Mouse (Mus musculus): ENCODE results near the gene Phf23. TPM values are rescaled to one million over a fixed set of nuclear protein-coding genes. Genes with fewer than 3 reads are reported as not detected.

Gene Phf23
- total RNA-seq, 2 experiments from 2014 or later = 41.4 to 46.9 TPM

DNA sequence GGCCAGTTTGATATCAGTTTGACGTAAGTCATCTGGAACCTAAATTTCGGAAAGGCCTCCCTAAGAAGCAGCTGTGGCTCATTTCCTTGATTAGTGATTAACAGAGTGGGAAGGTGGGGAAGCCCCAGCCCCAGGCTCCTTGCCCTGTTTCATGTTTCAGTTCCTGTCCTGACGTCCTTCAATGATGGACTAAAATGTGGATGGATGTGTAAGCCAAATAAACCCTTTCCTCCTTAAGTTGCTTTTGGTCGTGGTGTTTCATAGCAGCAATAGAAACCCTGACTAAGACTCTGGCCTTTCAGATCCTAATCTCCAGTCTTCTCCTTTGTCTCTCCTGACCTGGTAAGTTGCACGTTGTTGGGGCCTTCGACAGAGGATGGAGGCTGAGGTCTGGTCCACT, 25.4 kb upstream of the Phf23 start:
- no peak for DNase-seq (ENCODE audit: extremely low spot score in 1 of 2, low spot score in 1 of 2)

DNA sequence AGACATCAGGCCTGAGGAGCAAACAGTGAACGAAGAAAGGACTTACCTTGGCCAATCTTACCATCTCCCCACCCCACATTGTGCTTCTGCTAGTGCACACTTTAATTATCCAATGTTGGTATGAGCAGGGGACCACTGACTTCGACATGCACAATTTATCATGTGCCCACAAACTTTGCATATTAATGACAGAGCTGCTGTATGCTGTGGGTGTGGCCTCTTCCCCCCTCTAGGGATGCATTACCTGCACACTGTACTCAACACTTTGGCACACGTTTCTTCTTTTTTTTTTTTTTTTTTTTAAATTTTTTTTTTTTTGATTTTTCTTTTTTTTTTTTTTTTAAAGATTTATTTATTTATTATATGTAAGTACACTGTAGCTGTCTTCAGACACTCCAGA, 24.8 kb upstream of the Phf23 start:
- DNase-seq (ENCODE audit: extremely low spot score in 1 of 2, low spot score in 1 of 2) = no peak

DNA sequence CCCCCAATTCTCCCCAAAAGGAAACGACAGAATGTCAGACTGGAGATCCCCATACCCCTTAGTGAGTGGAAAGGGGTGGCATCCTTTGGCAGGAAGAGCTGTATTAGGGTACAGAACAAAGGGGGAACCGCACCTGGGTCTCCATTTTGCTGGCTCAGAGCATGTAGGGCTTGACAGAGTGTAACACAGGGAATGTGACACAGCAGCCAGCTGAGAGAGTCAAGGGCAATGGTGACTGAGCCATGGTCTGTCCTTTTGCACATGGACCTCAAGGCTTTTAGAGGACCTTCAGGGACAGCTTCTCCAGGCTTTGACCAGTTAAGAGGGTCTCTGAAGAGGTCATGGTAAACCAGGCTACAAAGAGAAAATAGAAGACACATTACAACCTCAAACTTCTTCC, 20.7 kb upstream of the Phf23 start:
- no peak for DNase-seq (ENCODE audit: extremely low spot score in 1 of 2, low spot score in 1 of 2)

DNA sequence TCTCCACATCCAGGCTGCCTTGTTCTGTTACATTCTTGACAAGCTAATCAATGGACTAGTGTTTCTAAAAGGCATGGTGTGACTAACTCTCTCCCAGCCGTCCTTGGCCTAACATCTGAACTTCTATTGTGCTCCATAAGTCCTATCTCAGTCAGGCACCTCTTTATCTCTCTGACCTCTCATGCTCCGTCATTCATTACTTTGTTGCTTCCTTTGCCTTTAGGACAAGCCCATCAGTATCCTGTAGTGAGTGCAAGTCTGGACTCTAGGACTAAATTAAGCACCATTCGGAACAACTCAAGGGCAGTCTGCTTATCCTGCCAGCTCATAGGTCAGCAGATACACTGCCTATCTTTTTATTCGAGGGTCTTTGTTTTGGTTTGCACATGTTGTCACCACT, 19.3 kb upstream of the Phf23 start:
- no peak for DNase-seq (ENCODE audit: extremely low spot score in 1 of 2, low spot score in 1 of 2)

DNA sequence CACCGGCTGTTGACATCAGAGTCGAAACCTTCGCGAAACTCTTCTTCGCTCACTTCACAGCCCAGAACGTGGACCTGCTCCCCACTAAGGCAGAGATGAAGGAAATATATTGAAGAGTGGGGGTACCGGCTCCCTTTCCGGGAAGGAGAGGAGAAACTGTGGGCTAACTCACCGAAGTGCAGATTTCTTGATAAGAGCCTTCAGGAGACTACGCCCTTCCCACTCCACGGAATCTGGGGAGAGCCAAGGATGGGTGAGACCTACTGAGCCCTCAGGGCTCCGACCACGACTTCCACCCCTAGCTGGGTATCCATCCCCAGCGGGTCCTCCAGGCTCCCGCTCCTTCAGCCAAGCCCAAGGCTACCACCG, 15.8 kb upstream of the Phf23 start:
- no peak for DNase-seq (ENCODE audit: extremely low spot score in 1 of 2, low spot score in 1 of 2)

DNA sequence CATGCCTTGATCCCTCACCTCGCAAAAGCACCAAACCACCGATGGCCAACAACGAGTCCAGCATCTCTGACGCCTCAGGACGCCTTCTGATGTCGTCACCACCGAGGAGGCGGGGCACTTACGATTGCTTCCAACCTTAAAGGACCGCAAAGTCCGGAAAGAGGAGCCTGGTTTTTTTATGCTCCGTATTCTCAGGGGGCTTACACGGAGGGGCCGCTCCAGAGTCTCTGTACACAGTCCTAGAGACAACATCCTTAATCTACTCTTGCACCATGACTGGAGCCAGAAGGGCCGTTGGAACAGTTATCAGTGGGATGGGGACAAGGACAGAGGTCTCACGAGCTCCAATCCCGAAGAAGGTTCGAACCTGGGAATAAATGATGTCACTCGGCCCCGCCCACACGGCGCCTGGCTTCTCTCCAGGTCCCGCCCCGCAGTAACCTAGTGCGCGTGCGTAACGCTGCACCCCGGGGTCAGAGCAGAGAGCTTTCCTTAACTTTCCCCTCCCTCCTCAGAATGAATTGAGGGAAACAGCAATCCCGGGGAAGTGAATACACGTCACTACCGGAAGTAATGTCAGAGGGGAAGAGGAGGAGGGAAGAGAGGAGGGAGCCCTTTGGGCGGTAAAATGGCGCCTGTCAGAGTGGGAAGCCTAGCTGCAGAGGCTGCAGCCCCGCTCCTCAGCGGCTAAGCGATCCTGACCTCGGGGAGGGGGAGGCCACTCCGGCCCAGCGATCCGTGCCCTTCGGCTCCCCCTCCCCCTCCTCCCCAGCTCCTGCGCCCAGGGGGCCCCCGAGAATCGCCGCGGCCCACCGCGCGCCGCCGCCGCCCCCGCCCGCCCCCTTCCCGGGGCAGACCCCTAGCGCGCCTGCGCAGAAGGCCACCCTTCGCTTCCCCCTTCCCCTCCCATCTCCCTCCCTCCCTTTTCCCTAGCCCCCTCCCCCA, 15.1 kb upstream of the Phf23 start:
- DNase-seq (ENCODE audit: extremely low spot score in 1 of 2, low spot score in 1 of 2) = peak; percentile 98 to 100

DNA sequence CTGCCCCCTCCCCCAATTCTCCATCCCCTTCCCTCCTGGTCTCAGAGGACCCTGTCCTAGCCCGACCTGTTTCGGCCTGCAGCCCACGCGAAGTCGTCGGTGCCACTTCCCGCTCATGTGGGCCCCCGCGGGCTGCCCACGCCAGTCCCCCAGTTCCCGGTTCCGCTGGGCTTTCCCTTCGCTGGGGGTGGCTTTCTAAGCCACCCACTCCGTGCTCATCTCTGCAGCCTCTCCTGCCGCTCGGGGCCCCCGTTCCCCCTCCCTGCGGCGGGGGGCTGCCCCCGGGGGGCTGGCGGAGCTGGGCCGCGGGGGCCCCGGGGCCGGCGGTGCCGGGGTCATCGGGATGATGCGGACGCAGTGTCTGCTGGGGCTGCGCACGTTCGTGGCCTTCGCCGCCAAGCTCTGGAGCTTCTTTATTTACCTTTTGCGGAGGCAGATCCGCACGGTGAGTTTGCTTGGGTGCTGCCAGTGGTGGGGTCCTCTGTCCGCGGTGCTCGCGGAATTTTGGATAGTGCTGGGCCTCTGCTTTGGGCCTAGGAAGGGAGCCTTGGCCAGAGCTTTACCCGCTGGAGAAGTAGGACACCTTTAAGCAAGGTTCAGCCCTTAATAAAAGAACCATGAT, 14.3 kb upstream of the Phf23 start, which contains the start of gene Ctdnep1:
Ctdnep1 (plus strand) TSS at position 16 of the 622 bp plus-strand sequence.
- peak in 1 of 2 experiments; percentile 56 for DNase-seq (ENCODE audit: extremely low spot score in 1 of 2, low spot score in 1 of 2)

DNA sequence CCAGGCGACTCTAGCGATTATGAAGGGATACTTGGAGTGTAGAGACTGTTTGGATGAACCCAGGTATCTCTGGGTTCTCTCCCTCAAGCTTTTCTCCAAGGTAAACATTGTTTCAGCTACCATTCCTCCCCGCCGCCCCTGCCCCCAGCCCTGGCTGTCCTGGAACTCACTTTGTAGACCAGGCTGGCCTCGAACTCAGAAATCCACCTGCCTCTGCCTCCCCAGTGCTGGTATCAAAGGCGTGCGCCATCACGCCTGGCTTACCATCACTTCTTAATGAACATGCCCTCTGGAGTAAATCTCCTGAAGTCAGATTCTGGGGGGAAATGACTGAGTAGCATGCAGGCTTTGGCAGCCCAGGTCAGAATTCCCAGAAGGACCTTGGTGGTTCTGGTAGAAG, 13.4 kb upstream of the Phf23 start, which contains the start of gene Elp5:
Elp5 (minus strand) TSS at position 293 of the 400 bp plus-strand sequence.
- no peak for DNase-seq (ENCODE audit: extremely low spot score in 1 of 2, low spot score in 1 of 2)

DNA sequence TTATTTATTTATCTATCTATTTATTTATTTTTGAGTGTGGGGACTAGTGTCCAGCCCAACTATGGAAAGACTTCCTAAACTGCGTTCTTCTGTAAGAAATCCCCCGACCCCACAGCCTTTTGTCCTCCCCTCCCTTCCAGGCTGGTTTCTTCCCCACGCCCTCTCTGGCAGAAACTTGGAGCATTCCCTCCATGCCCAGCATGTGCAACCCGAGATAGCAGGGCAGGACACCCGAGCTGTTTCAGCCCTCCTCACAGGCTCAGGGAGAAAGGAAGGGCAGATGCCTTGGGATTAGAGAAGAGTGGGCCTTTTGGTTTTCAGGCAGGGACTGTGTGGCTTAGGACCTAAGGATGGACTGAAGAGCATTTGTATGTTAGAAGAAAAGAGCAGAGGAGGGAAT, 12.7 kb upstream of the Phf23 start:
- DNase-seq (ENCODE audit: extremely low spot score in 1 of 2, low spot score in 1 of 2) = no peak

DNA sequence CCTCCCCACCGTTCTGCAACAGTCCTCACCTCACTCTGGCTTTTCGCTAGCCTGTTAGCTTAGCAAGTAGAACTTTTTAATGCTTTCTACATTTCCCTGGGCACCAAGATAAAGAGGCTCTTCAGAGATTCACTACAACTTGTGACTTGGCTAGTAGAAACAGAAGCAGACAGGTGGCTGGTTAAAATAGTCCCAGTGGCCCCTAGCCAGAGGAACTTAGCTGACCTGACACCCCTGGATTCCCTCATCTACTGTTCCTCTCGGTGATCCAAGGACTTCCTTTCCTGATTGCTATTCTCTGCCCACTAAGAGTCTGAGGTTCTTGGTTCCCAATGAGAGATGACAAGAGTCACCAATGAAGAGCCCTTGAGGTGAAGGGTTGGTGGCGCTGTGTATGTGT, 12.2 kb upstream of the Phf23 start:
- no peak for DNase-seq (ENCODE audit: extremely low spot score in 1 of 2, low spot score in 1 of 2)

DNA sequence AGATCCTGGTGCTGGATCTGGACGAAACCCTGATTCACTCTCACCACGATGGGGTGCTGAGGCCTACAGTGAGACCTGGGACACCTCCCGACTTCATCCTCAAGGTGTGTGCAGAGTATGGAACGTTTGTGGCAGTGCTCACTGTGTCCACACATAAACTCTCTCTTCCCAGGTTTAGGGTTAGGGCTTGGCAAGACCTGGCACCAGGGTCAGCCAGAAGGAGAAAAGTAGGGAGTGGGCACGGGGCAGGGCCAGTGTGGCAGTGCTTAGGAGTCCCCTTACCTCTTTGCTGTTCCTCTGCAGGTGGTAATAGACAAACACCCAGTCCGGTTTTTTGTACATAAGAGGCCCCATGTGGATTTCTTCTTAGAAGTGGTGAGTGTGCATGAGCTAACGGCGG, 11.1 kb upstream of the Phf23 start:
- DNase-seq (ENCODE audit: extremely low spot score in 1 of 2, low spot score in 1 of 2) = no peak

DNA sequence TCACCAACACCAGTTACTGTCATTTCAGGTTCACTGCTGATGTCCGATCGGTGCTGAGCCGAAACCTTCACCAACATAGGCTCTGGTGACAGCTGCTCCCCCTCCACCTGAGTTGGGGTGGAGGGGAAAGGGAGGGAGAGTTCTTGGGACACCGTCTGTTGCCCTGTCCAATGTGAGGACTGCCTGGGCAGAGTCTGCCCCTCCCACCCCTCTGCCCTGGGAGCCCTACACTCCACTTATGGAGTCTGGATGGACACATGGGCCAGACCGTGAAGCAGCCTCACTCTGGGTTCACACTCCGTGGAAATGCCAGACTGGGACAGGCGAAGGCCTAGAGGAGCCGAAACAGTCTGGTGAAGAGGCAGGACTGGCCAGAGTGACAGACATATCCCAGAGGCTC, 5.6 kb upstream of the Phf23 start:
- no peak for DNase-seq (ENCODE audit: extremely low spot score in 1 of 2, low spot score in 1 of 2)

DNA sequence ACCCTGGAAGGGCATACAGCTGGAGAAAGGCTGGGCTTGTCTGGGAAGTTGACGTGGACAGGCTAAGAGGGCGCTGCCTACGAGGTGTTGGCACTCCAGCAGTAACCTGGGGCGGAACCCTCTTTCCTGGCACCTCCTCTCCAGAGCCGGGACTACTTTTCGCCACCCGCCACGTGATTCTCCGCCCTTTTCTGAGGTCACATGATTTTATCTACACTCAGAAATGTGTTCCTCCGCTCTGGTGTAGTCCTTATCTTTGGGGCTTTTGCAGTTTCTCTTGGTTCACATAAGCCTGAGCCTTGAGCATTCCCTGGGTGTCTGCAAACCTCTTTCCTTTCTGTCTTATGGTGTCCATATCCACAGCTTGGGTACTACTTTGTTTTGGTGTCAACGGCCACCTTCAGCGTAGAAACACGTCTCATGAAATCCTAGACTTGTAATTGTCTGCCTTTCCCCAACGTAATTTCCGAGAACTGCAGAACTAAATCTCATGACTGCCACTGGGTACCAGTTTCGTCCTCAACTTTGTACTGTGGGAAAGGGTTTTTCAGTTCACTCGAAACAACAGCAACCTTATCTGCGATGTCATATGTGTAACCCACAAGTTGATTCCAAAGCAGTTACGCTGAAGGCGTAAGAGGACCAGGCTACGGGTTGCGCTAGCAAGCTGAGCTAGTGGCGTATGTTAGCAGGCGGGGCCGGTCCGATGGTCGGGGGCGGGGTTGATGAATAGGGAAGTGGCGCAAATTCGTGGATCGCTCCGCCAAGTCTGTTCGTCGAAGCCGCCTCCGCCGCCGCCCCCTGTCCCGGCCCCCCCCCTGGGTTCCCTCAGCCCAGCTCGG, 4.5 kb upstream of the Phf23 start, which contains the start of gene Gabarap:
Gabarap (plus strand) TSS at position 294 of the 842 bp plus-strand sequence.
- peak; percentile 93 to 94 for DNase-seq (ENCODE audit: extremely low spot score in 1 of 2, low spot score in 1 of 2)

DNA sequence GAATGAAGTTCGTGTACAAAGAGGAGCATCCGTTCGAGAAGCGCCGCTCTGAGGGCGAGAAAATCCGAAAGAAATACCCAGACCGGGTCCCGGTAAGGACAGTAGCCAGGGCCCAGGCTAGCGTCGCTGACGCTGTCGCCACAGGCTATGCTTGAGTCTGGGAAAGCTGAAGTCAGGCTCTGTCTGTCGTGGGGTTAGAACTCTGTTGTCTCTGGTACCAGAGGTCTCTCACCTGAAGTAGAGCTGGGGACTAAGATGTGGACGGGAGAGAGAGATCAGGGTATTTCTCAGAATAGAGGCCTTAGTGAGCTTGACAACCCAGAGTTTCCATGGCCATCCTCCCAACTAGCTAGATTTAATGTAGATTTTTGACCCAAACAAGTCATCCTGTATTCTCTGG, 3.9 kb upstream of the Phf23 start:
- DNase-seq (ENCODE audit: extremely low spot score in 1 of 2, low spot score in 1 of 2) = no peak

DNA sequence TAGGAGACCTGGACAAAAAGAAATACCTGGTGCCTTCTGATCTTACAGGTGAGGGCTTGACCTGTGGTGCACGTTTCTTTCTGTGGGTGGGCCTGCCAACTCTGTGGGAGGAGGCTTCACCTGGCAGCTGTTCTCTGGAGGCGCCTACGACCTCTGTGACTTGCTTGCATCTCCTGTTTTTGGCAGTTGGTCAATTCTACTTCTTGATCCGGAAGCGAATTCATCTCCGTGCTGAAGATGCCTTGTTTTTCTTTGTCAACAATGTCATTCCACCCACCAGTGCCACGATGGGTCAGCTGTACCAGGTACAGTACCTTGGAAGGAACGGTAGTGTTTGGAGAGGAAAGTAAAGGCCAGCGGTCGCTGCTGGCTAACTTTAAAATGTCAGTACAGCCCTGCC, 3.2 kb upstream of the Phf23 start:
- DNase-seq (ENCODE audit: extremely low spot score in 1 of 2, low spot score in 1 of 2) = no peak

DNA sequence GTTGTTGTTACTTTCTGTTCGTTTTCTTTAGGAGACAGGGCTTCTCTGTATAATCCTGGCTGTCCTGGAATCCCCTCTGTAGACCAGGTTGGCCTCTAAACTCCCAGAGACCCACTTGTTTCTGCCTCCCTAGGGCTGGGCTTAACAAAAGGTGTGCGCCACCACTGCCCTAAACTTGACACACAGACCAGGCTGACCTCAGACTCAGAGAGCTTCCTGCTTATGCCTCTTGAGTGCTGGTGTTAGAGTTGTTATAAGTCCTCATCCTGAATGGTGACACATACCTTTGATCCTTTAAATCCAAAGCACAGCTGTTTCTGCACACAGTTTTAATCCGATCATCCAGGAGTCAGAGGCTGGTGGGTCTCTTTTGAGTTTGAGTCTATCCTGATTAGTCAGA, 2.6 kb upstream of the Phf23 start:
- DNase-seq (ENCODE audit: extremely low spot score in 1 of 2, low spot score in 1 of 2) = no peak

DNA sequence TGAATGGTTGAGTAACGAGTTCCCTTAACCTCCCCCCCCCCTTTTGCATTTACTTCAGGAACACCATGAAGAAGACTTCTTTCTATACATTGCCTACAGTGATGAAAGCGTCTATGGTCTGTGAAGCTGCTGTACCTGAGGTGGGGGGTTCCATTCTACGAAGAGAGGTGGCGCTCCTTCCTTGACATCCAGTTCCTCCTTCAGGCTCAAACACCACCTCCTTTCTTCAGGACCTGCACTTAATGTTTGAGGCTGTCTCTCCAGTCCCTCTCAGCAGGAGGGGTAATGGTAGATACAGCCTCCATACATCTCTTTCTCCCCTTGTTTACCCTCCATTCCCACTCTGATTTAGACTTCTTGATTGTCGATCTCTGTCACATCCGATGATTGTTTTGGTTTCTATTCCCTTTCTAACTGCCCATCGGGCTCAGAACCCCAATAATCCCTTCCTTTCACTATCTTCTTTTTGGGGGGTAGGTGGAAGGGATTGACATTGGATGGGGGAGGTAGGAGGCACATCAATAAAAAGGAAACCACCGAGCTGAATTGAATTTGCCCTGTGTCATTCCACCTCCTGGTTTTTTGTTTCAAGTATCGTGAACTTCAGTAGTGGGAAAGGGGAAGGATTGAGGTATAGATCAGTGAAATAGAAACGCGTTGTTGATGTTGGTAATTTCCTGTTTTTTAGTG, 1.0 kb upstream of the Phf23 start:
- DNase-seq (ENCODE audit: extremely low spot score in 1 of 2, low spot score in 1 of 2) = no peak

DNA sequence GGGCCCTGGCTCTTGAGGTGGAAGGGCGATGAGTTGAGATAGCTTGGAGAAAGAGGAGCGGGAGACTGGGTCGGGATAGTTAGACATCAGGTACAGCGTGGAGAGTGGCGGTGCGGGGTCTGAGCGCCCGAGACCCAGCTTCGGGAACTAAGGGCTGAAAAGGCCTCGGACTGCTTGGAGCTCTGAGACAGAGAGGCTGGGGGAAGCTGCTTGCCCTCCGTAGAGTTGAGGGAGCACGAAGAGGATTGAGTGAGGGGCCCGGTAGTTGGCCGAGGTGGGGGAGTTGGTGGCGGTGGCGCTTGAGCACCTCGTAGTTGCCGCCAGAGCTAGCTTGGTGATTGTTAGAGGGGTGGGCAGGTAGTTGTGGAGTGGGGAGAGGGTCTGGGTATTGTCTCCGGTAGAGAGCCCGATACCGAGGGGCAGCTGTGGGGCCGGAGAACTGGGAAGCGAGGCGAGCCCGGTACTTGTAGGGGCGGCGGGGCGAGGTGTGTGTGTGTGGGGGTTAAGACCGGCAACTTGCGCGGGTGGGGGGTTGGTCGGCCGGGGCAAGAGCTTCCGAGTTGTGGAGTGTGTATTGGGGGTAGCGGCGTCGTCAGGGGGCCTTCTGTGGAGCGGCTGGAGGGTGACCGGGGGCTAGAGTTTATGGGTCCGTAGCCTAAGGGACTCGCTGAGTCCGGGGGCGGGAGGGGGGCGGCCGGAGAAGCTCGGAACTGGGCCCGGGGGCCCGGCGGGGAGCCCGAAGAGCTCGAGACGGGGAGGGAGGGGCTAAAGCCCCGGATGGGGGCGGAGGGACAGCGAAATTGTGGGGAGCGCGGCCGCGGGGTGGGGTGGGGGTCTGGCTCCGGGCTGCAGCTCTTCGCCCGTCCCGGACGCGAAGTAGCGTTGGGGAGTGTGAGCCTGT, 834 bp downstream of the Phf23 start:
- no peak for DNase-seq (ENCODE audit: extremely low spot score in 1 of 2, low spot score in 1 of 2)

DNA sequence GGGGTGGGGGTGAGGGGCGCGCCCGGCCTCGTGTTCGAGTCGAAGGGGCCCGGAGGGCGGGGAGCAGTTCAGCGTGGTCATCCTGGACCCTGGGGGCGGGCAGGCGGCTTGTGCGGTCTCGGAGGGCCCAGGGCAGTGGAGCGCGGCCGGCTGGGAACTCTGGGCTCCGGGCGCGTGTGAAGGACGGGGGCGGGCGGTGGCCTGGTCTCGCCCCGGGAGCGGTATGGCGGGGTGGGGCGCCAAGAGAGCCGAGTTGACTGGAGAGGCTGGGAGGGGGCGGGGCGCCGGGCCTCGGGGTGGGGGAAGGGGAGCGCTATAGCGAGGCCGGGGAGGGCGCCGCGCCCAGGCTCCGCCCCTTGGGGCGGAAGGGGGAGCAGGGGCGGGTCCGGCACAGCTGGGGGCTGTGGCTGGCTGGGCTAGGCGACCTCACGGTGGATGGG, 1.5 kb downstream of the Phf23 start:
- DNase-seq (ENCODE audit: extremely low spot score in 1 of 2, low spot score in 1 of 2) = peak; percentile 61 to 69

All from layer of hippocampus, postnatal 25 days (tissue).